Mouse (Mus musculus) layer of hippocampus, adult 9-10 months (tissue): Measurements from ENCODE around the gene Gm20388.

Experiments
- DNase-seq: peaks from one replicate; pipeline ENCODE4 v3.0.0; 2022; ENCODE audit warnings: low spot score

The Gm20388 gene

DNA sequence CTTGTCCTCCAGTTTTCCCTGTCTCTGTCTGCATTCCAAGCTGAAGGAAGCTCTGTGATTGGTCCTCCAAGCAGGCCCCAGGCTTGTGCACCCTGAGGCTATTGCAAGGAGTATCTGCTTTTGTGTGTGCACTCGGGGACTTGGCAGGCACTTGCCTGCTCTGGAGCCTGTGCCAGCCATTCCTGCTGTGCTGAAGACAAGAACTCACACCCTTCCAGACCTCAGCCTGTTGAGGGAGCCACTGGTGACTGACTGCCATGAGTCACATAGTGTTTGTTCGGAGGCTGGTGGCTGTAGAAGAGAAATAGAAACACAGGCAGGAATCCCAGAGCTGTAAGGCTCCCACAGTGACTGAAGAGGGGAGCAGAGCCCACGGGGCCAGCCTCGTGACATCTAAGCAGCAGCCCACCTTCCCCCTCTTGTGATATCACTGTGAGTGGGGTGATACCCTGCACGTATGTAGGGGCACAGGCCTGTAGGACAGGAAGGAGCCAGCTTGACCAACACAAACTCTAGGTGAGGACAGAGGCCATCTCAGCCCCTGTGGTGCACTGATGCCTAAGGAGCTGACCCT lies 50.0 kb downstream of the Gm20388 start:
- no peak for DNase-seq

DNA sequence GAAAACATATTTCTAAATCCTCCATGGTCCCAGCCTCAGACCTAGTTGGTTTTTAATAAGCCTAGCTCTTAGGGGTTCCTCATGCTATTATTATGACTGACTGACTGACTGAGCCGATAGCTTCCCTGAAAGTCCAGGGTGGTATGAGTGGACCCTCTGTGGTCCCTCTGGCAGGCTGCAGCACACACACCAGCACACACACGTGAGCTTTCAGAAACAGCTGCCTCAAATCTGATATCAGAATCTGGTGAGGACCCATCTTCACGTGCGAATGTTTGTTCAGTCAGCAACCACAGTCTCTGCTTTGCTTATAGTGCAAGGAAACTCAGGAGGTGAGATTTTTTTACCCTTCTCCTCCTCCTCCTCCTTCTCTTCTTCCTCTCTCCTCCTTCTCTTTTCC lies 54.2 kb downstream of the Gm20388 start:
- DNase-seq: no peak

DNA sequence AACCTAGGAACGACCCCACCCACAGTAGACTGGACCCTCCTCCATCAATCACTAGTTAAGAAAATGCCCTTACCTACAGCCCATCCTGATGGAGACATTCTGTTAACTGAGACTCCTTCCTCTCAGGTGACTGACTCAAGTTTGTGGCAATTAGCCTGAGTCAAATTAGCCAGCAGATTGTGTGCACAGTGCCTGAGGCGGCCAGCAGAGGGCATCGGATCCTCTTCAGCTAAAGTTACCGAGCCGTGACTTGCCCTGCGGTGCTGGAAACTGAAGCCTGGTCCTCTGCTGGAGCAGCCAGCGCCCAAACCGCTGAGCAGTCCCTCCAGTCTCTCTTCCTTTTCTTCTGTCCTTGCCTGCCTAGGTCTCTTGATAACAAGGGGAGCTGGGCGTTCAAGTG lies 56.8 kb downstream of the Gm20388 start:
- DNase-seq: no peak

DNA sequence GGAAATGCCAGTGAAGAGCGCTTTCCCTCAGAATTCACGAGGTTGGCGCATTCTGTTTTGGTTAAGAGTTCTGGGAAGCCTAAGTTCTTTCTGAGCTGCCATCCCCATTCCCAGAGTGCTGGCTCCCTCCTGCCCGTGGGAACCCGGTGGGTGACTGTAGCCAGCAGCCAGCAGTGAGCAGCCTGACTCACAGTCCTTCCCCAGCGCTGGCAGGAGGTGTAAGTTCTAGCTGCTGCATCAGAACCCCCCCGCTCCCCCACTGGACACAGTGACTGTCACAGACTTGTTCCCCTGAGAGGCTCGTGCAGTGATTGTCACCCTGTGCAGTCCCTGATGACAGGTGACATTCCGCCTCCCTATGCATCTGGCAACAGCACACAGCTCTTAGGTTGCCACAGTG lies 59.5 kb downstream of the Gm20388 start:
- no peak for DNase-seq

DNA sequence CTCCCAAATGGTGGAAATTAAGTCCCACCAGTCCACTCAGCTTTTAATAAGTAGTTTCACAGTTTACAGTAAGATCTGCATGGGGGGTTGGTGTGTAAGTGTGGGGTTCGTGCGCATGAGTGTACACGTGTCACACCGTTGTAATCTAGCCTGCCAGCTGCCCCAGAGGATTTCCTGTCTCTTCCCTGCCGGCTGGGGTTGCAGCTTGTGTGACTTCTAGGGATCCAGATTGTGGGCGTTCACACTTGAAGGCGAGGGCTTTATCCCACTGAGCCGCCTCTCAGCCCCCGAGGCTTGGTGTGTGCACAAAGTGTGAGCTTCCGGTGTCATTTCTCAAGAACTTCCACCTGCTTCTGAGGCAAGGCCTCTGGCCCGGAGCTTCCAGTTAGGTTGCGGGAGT lies 61.9 kb downstream of the Gm20388 start:
- DNase-seq: no peak

DNA sequence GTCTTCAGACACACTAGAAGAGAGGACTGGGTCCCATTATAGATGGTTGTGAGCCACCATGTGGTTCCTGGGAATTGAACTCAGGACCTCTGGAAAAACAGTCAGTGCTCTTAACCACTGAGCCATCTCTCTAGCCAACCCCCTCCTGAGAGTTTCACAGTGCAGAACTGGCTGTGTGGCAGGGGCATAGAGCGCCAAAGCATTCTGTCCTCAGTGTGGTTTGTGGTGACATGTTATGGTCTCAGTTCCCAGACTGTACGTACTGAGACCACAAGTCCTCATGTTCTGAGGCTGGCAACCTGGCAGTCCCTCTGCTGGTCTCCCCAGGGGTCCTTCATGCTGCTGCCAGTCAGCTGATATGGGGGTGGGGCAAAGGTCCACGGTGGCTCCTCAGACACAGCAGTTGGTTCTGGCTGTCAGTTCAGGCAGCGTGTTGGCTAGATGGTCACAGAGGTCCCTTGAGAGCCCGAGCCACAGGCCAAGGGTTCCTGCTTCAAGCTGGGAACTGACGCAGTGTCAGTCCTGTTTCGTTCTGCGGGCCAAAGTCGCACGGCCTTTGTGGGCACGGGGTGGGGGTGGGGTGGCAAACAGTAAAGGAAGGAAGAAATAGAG lies 68.2 kb downstream of the Gm20388 start:
- no peak for DNase-seq

GRCm38 (mm10) chr8:119981253-119981652 lies 70.6 kb downstream of the Gm20388 start:
- DNase-seq: no peak

GRCm38 (mm10) chr8:119984085-119984484 lies 73.4 kb downstream of the Gm20388 start:
- DNase-seq: no peak

DNA sequence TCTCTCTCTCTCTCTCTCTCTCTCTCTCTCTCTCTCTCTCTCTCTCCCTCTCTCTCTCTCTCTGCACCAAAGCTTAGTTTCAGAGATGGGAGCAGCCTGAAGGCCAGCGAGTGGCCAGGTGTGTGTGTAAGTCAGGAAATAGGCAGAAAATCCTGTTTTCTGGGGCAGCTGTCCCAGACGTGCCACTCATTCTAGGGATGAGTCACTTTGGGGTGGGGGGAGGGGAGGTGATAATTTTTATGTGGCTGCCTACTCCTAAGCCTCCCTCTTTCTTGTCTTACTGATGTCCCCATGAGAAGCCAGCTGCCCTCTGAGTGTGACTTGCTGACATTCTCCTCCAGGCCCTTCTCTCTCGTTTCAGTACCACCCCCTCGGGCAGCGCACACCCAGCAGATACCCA lies 75.5 kb downstream of the Gm20388 start:
- DNase-seq: no peak

GRCm38 (mm10) chr8:119988087-119988486 lies 77.4 kb downstream of the Gm20388 start:
- no peak for DNase-seq

- no peak for DNase-seq
Observed at GRCm38 (mm10) chr8:119992249-119992648, 81.6 kb downstream of the Gm20388 start, which contains the start of gene Crispld2. Gene Crispld2 (plus strand): TSS chr8:119992438.

GRCm38 (mm10) chr8:119994114-119994513 lies 83.5 kb downstream of the Gm20388 start:
- no peak for DNase-seq

- DNase-seq: no peak
Observed at GRCm38 (mm10) chr8:119994556-119994955, 83.9 kb downstream of the Gm20388 start.

GRCm38 (mm10) chr8:119997266-119997665 lies 86.6 kb downstream of the Gm20388 start:
- no peak for DNase-seq

DNA sequence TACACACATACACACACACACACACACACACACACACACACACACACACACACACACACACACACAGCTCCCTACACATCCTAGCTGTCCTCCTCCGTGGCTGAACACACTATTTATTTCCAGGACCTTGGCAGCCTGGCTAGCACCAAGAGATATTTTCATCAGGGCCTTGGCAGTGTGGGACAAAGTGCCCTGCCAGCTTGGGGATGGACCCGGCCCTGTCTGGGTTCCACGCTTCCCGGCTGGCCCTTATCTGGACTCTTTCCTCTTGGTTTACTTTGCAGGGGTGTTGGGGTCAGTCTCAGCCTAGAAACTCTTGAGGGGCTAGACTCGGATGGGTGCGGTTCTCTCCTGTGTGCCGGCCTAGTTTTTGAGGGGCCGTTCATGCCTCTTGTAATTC lies 89.8 kb downstream of the Gm20388 start:
- DNase-seq: no peak

- no peak for DNase-seq
Observed at GRCm38 (mm10) chr8:120001712-120002111, 91.1 kb downstream of the Gm20388 start.

GRCm38 (mm10) chr8:120002348-120002747 lies 91.7 kb downstream of the Gm20388 start:
- DNase-seq: no peak

DNA sequence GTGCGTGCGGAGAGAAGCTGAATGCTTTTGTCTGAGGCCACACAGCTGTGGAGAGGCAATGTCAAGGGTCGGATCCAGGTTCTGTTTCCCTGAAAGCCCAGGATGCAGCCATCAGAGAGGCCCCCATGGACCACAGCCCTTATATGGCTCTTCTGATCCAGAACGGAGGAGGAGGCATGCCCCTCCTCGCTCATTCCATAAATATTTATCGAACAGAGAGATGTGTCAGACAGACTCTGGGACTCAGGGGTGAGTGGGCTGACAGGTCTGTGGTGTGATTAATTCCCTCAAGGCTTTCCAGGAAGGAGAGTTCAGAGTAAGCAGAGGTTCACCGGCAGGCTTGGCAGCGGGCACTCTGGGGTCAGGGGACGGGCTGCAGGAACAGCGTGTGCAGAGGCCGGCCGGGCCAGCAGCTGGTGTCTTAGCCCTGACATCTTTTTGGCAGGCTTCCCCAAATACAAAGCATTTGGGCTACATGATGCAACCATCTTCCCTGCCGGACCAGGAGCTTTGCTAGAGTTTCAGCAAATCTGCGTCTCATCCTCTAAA lies 93.6 kb downstream of the Gm20388 start:
- DNase-seq: no peak

GRCm38 (mm10) chr8:120004705-120005381 lies 94.2 kb downstream of the Gm20388 start:
- DNase-seq: no peak

GRCm38 (mm10) chr8:120006645-120007160 lies 96.1 kb downstream of the Gm20388 start:
- DNase-seq: no peak

DNA sequence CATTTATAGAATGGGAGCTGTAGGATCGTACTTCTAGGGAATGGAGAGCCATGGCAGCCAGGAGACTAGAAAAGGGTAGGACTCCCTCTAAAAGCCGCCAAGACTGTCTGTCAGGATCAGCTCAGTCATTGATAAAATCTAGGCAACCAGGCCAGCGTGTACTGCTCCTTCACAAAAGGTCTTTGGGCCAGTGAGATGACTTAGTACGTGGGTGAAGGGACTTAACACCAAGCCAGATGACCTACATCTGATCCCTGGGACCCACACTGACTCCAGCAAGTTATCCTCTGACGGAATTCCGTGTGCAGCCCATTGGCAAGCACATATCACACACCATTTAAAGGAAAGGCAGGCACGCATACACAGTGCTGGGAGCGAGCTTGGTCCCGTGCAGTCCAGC lies 96.5 kb downstream of the Gm20388 start:
- no peak for DNase-seq

DNA sequence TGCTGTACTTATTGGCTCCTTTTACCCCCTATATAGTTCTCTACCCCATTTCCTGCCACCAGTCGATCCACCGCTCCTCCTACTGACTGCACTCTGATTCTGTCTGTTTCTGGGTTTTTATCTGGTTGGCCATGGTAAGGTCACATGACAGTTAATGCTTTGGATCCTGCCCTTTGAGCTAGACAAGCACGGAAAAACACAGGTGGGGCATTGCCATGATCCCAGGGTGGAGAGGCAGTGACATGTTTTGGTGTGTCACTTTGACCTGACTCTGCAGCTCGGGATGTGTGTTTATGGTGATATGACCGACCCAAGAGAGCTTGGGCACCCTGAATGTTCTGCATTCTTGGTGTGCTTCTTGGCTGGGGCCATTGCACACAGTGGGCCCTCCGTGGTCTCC lies 98.6 kb downstream of the Gm20388 start:
- no peak for DNase-seq

GRCm38 (mm10) chr8:120012491-120012890 lies 101.8 kb downstream of the Gm20388 start:
- DNase-seq: no peak
